Mouse (Mus musculus): ENCODE results near the gene Nek8. TPM values are rescaled to one million over a fixed set of nuclear protein-coding genes. Genes with fewer than 3 reads are reported as not detected.

Nek8 gene
- polyA plus RNA-seq, 1 experiment from 2014 or later: 6.4 TPM

GRCm38 (mm10) chr11:78205361-78206206 is 29.1 kb upstream of the Nek8 start:
- no peak for ATAC-seq (ENCODE audit: low FRiP score)
- H3K36me3 ChIP-seq (ENCODE audit: control insufficient read depth, insufficient read depth, low read length): peaks cover 12% of the 10 kb centered on the region
- no peaks in the 10 kb centered on the region for H3K27me3 ChIP-seq (ENCODE audit: control insufficient read depth, insufficient read depth, low read length)
- WGBS: 84% methylated on average over 13 of the region's 13 CpGs
- no peak for DNase-seq (ENCODE audit: low spot score, missing footprints)
- H3K4me3 ChIP-seq (ENCODE audit: low read depth, low read length): no peak overlapping the region
- no peak overlapping the region for H3K4me2 ChIP-seq
- no peak overlapping the region for H3K9ac ChIP-seq (ENCODE audit: low read length)
- no peak overlapping the region for H3K27ac ChIP-seq (ENCODE audit: low read depth, low read length)
- no peaks in the 10 kb centered on the region for H3K4me1 ChIP-seq (ENCODE audit: control insufficient read depth, insufficient read depth, low read length)
- H3K9me3 ChIP-seq (ENCODE audit: control insufficient read depth, low read length): no peaks in the 10 kb centered on the region

GRCm38 (mm10) chr11:78204287-78204686 is 27.8 kb upstream of the Nek8 start:
- peaks cover 10% of the 10 kb centered on the region for H3K36me3 ChIP-seq (ENCODE audit: control insufficient read depth, insufficient read depth, low read length)
- DNase-seq (ENCODE audit: low spot score, missing footprints) (no peak), ATAC-seq (ENCODE audit: low FRiP score) (no peak)
- H3K27ac ChIP-seq (ENCODE audit: low read depth, low read length): no peak overlapping the region
- H3K9ac ChIP-seq (ENCODE audit: low read length): no peak overlapping the region
- H3K4me1 ChIP-seq (ENCODE audit: control insufficient read depth, insufficient read depth, low read length): no peaks in the 10 kb centered on the region
- WGBS: 83% methylated on average over 6 of the region's 6 CpGs
- no peak overlapping the region for H3K4me3 ChIP-seq (ENCODE audit: low read depth, low read length)
- no peaks in the 10 kb centered on the region for H3K9me3 ChIP-seq (ENCODE audit: control insufficient read depth, low read length)
- H3K27me3 ChIP-seq (ENCODE audit: control insufficient read depth, insufficient read depth, low read length): no peaks in the 10 kb centered on the region
- no peak overlapping the region for H3K4me2 ChIP-seq

GRCm38 (mm10) chr11:78202372-78202771 is 25.9 kb upstream of the Nek8 start:
- Histone ChIP-seq H3K27me3 (ENCODE audit: control insufficient read depth, insufficient read depth, low read length) (no peaks in the 10 kb centered on the region), H3K36me3 (ENCODE audit: control insufficient read depth, insufficient read depth, low read length) (peaks cover 3% of the 10 kb centered on the region; the same call in 1 of the 2 replicates), H3K9me3 (ENCODE audit: control insufficient read depth, low read length) (no peaks in the 10 kb centered on the region), H3K4me3 (ENCODE audit: low read depth, low read length) (no peak overlapping the region), H3K4me1 (ENCODE audit: control insufficient read depth, insufficient read depth, low read length) (no peaks in the 10 kb centered on the region), H3K4me2 (no peak overlapping the region), H3K27ac (ENCODE audit: low read depth, low read length) (no peak overlapping the region), H3K9ac (ENCODE audit: low read length) (no peak overlapping the region)
- ATAC-seq (ENCODE audit: low FRiP score) (no peak), DNase-seq (ENCODE audit: low spot score, missing footprints) (no peak)
- WGBS: 97% methylated on average over 3 of the region's 3 CpGs

GRCm38 (mm10) chr11:78195101-78195863 is 18.8 kb upstream of the Nek8 start:
- Histone ChIP-seq H3K27me3 (ENCODE audit: control insufficient read depth, insufficient read depth, low read length) (no peaks in the 10 kb centered on the region), H3K27ac (ENCODE audit: low read depth, low read length) (no peak overlapping the region), H3K9me3 (ENCODE audit: control insufficient read depth, low read length) (no peaks in the 10 kb centered on the region), H3K9ac (ENCODE audit: low read length) (0 out of 2 replicates have a peak overlapping the region, but pooled peaks have one; percentile 44), H3K4me1 (ENCODE audit: control insufficient read depth, insufficient read depth, low read length) (peaks cover 5% of the 10 kb centered on the region; the same call in 1 of the 2 replicates), H3K4me2 (peak overlapping the region; percentile 48), H3K4me3 (ENCODE audit: low read depth, low read length) (peak overlapping the region; percentile 32), H3K36me3 (ENCODE audit: control insufficient read depth, insufficient read depth, low read length) (peaks cover 9% of the 10 kb centered on the region)
- no peak for ATAC-seq (ENCODE audit: low FRiP score)
- DNase-seq (ENCODE audit: low spot score, missing footprints): no peak
- 60% methylated on average over 23 of the region's 23 CpGs for WGBS

- DNase-seq (ENCODE audit: low spot score, missing footprints) (peak; percentile 98), ATAC-seq (ENCODE audit: low FRiP score) (peak; percentile 73)
- Histone ChIP-seq H3K4me2 (peak overlapping the region; percentile 48), H3K9ac (ENCODE audit: low read length) (peak overlapping the region; percentile 44), H3K4me1 (ENCODE audit: control insufficient read depth, insufficient read depth, low read length) (peaks cover 10% of the 10 kb centered on the region), H3K27ac (ENCODE audit: low read depth, low read length) (no peak overlapping the region), H3K4me3 (ENCODE audit: low read depth, low read length) (peak overlapping the region; percentile 32), H3K27me3 (ENCODE audit: control insufficient read depth, insufficient read depth, low read length) (no peaks in the 10 kb centered on the region), H3K9me3 (ENCODE audit: control insufficient read depth, low read length) (no peaks in the 10 kb centered on the region), H3K36me3 (ENCODE audit: control insufficient read depth, insufficient read depth, low read length) (peaks cover 9% of the 10 kb centered on the region)
- WGBS: 3% methylated on average over 30 of the region's 30 CpGs
Observed at GRCm38 (mm10) chr11:78194411-78195100, 18.1 kb upstream of the Nek8 start.

- Histone ChIP-seq H3K9ac (ENCODE audit: low read length) (no peak within 1 kb of the TSS; the same call in 1 of the 2 replicates), H3K9me3 (ENCODE audit: control insufficient read depth, low read length) (no peaks in the 10 kb centered on the region), H3K27me3 (ENCODE audit: control insufficient read depth, insufficient read depth, low read length) (no peaks in the 10 kb centered on the region), H3K4me3 (ENCODE audit: low read depth, low read length) (no peak within 1 kb of the TSS), H3K4me1 (ENCODE audit: control insufficient read depth, insufficient read depth, low read length) (peaks cover 10% of the 10 kb centered on the region), H3K27ac (ENCODE audit: low read depth, low read length) (no peak within 1 kb of the TSS), H3K36me3 (ENCODE audit: control insufficient read depth, insufficient read depth, low read length) (peaks cover 9% of the 10 kb centered on the region), H3K4me2 (no peak within 1 kb of the TSS)
- no peak for ATAC-seq (ENCODE audit: low FRiP score)
- no peak for DNase-seq (ENCODE audit: low spot score, missing footprints)
- WGBS: 77% methylated on average over 1 of the region's 1 CpGs
Observed at GRCm38 (mm10) chr11:78193113-78193512, 16.6 kb upstream of the Nek8 start, which contains the start of gene Proca1. Gene Proca1, plus strand, starts transcription at chr11:78193392.

GRCm38 (mm10) chr11:78190041-78190440 is 13.6 kb upstream of the Nek8 start:
- Histone ChIP-seq H3K4me3 (ENCODE audit: low read depth, low read length) (peak overlapping the region; percentile 54), H3K27ac (ENCODE audit: low read depth, low read length) (peak overlapping the region; percentile 91), H3K36me3 (ENCODE audit: control insufficient read depth, insufficient read depth, low read length) (peaks cover 9% of the 10 kb centered on the region), H3K9ac (ENCODE audit: low read length) (peak overlapping the region; percentile 81), H3K4me2 (peak overlapping the region; percentile 64), H3K27me3 (ENCODE audit: control insufficient read depth, insufficient read depth, low read length) (no peaks in the 10 kb centered on the region), H3K4me1 (ENCODE audit: control insufficient read depth, insufficient read depth, low read length) (peaks cover 12% of the 10 kb centered on the region), H3K9me3 (ENCODE audit: control insufficient read depth, low read length) (no peaks in the 10 kb centered on the region)
- no peak for ATAC-seq (ENCODE audit: low FRiP score)
- DNase-seq (ENCODE audit: low spot score, missing footprints): no peak
- WGBS: 71% methylated on average over 6 of the region's 6 CpGs

- no peaks in the 10 kb centered on the region for H3K27me3 ChIP-seq (ENCODE audit: control insufficient read depth, insufficient read depth, low read length)
- H3K4me2 ChIP-seq: peak overlapping the region; percentile 64
- H3K36me3 ChIP-seq (ENCODE audit: control insufficient read depth, insufficient read depth, low read length): peaks cover 9% of the 10 kb centered on the region
- WGBS: under 1% methylated on average over 42 of the region's 42 CpGs
- peak overlapping the region; percentile 81 for H3K9ac ChIP-seq (ENCODE audit: low read length)
- peak overlapping the region; percentile 91 for H3K27ac ChIP-seq (ENCODE audit: low read depth, low read length)
- peak; percentile 89 for ATAC-seq (ENCODE audit: low FRiP score)
- peak; percentile 98 for DNase-seq (ENCODE audit: low spot score, missing footprints)
- H3K9me3 ChIP-seq (ENCODE audit: control insufficient read depth, low read length): no peaks in the 10 kb centered on the region
- H3K4me3 ChIP-seq (ENCODE audit: low read depth, low read length): peak overlapping the region; percentile 54
- H3K4me1 ChIP-seq (ENCODE audit: control insufficient read depth, insufficient read depth, low read length): peaks cover 10% of the 10 kb centered on the region
Observed at GRCm38 (mm10) chr11:78189234-78190040, 13.0 kb upstream of the Nek8 start.
